Mouse (Mus musculus) midbrain, embryonic 16.5 days (tissue): ENCODE measurements around the gene Wdr44. TPM values are rescaled to one million over a fixed set of nuclear protein-coding genes. Genes with fewer than 3 reads are reported as not detected.
"Not testable (repeated sequence)": the region's sequence is repeated elsewhere in the genome, so short reads cannot be mapped to it uniquely, and the experiment has no call there.

Source experiments
- ATAC-seq: fragments of 200-750 bp; cut with Nextera tagmentation; 2 replicates; pipeline ENCODE4 v1.8.0; 2017; ENCODE audit warnings: moderate TSS enrichment
- H3K27ac ChIP-seq: fragments of 300-500 bp; sonication (generic); 2 replicates; pipeline ENCODE4 v1.5.1; 2014; ENCODE audit warnings: mild to moderate bottlenecking, low read length, mixed read lengths
- H3K27me3 ChIP-seq: fragments of 300-500 bp; sonication (generic); 2 replicates; pipeline ENCODE4 v1.6.1; 2014; ENCODE audit warnings: low read depth, low read length, mixed read lengths; ENCODE audit not compliant: control insufficient read depth, insufficient read depth
- H3K36me3 ChIP-seq: fragments of 300-500 bp; sonication (generic); 2 replicates; pipeline ENCODE4 v1.6.1; 2014; ENCODE audit warnings: mild to moderate bottlenecking, low read length, moderate library complexity, mixed read lengths; ENCODE audit not compliant: control insufficient read depth, insufficient read depth
- H3K4me1 ChIP-seq: fragments of 300-500 bp; sonication (generic); 2 replicates; pipeline ENCODE4 v1.6.1; 2014; ENCODE audit warnings: mild to moderate bottlenecking, low read length, mixed read lengths; ENCODE audit not compliant: control insufficient read depth, insufficient read depth
- H3K4me2 ChIP-seq: fragments of 300-500 bp; sonication (generic); 2 replicates; pipeline ENCODE4 v1.6.1; 2014; ENCODE audit warnings: mild to moderate bottlenecking, low read length, mixed read lengths
- H3K4me3 ChIP-seq: fragments of 300-500 bp; sonication (generic); 2 replicates; pipeline ENCODE4 v1.5.1; 2014; ENCODE audit warnings: low read depth, mild to moderate bottlenecking, low read length, moderate library complexity, mixed read lengths
- H3K9ac ChIP-seq: fragments of 300-500 bp; sonication (generic); 2 replicates; pipeline ENCODE4 v1.6.1; 2014; ENCODE audit warnings: low read depth, low read length, mixed read lengths
- H3K9me3 ChIP-seq: fragments of 300-500 bp; sonication (generic); replicated peaks from 2 replicates; pipeline ENCODE4 v1.6.1; 2014; ENCODE audit warnings: mild to moderate bottlenecking, low read length, mixed read lengths; ENCODE audit not compliant: control insufficient read depth, poor library complexity, severe bottlenecking
- WGBS: fragments of 180-500 bp; shearing (Covaris S2); extraction: QIAGEN DNeasy Blood & Tissue Kit; methylation state at CpG from one replicate; pipeline ENCODE4 v1.1.7; 2014; 5-methylcytosine and 5-hydroxymethylcytosine counted together
- polyA plus RNA-seq: library from polyadenylated mRNA; unstranded; fragments of >200 nt; fragmentation: Nextera tagmentation; extraction: Ambion mirVana; gene quantifications from 2 replicates; pipeline ENCODE4 v1.2.1, GENCODE M21; 2015

Gene Wdr44
- polyA plus RNA-seq, 1 experiment from 2014 or later: 17.5 TPM

DNA sequence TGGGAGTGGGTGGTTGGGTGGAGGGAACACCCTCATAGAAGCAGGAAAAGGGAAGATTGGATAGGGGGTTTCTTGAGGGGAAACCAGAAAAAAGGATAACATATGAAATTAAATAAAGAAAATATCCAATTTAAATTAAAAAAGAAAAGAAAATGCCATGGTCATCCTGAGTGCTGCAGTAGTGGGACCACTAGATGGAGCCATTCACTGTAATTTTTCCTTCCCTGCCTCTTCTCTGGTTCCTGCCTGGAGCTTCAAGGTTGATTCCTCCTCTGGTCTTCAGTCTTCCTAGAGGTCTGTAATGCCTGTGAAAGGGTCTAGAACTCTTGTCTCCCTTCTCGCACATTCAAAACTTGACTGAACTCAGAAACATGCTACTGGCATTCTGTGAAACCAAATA, 120.4 kb downstream of the Wdr44 start:
- not testable (repeated sequence) for H3K36me3 ChIP-seq, H3K4me1 ChIP-seq, H3K27me3 ChIP-seq, H3K4me3 ChIP-seq, H3K9me3 ChIP-seq, H3K4me2 ChIP-seq, H3K9ac ChIP-seq, ATAC-seq, H3K27ac ChIP-seq
- 76% methylated on average over 1 of the region's 1 CpGs for WGBS

DNA sequence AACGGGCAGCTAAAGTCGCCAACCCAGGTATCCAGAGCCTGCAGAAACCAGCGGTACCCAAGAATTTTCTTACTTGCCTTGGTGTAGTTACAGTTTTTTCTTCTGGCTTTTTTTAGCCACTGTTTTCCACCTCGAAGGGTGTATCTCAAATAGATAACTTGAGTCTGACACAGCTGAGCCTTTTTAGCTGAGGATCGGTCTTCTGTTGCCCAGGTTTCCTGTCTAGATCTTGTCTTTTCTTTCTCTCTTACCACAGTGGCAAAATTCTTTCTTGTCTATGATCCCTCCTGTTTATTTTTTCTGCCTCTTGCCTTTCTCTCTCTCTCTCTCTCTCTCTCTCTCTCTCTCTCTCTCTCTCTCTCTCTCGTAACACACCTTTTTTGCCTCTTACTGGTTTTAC, 130.0 kb downstream of the Wdr44 start:
- H3K27me3 ChIP-seq, ATAC-seq, H3K27ac ChIP-seq, H3K36me3 ChIP-seq, H3K4me2 ChIP-seq, H3K4me3 ChIP-seq, H3K9me3 ChIP-seq, H3K9ac ChIP-seq, H3K4me1 ChIP-seq: not testable (repeated sequence)
- 91% methylated on average over 6 of the region's 6 CpGs for WGBS

DNA sequence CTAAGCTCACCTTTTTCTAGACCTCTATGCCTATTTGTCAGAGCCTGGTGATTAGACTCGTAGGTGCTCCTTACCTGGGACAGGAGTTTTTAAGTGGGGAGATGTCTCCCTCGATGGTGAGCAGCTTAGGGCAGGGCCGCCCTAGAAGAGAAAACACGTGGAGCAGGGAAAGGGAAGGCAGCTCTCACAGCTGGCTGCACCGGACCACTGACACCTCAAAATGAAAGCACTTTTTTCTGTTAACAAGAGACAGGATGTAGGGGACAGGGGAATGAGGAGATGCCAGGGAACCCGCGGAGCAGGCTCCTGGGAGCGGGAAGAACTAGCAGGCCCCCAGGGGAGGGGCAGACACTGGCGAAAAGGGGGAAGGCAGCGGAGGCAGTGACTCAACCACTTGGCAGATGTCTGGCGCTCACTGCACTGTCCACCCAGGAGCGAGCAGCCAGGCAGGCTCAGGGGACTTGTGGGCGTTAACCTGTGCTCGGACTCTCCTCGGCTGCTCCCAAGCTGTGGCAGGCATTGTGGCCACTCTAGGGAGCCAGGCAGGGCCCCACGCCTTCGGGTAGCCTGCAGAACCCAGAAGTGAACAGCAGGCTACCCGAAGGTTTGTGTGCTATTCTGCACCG, 130.7 kb downstream of the Wdr44 start:
- H3K4me3 ChIP-seq: no peak overlapping the region
- no peak overlapping the region for H3K4me2 ChIP-seq
- H3K27ac ChIP-seq: no peak overlapping the region
- H3K4me1 ChIP-seq: no peaks in the 10 kb centered on the region
- ATAC-seq: no peak
- H3K27me3 ChIP-seq: no peaks in the 10 kb centered on the region
- WGBS: 70% methylated on average over 19 of the region's 19 CpGs
- H3K9ac ChIP-seq: no peak overlapping the region
- H3K9me3 ChIP-seq: no peaks in the 10 kb centered on the region
- no peaks in the 10 kb centered on the region for H3K36me3 ChIP-seq

DNA sequence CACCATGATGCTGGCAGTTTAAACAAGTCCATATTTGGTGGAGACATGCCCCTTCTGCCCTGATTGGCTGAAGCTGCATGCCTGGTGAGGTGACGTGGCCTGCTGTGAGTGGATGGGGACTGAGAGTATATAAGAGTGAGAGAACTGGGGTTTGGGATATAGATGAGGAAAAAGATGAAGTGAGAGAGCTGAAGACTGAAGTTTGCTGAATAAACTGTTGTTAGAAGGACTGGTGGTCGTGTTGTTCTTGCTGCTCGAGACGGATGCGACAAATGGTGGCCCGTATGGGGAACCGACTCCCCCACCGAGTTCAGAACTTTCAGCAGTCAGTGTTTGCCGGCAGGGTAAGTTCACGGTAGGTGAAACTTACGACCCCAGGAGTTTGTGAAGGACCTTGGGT, 140.9 kb downstream of the Wdr44 start:
- not testable (repeated sequence) for H3K4me1 ChIP-seq, H3K9me3 ChIP-seq, ATAC-seq, H3K9ac ChIP-seq, H3K27me3 ChIP-seq, H3K36me3 ChIP-seq, H3K4me3 ChIP-seq, H3K4me2 ChIP-seq, H3K27ac ChIP-seq
- 90% methylated on average over 11 of the region's 11 CpGs for WGBS

DNA sequence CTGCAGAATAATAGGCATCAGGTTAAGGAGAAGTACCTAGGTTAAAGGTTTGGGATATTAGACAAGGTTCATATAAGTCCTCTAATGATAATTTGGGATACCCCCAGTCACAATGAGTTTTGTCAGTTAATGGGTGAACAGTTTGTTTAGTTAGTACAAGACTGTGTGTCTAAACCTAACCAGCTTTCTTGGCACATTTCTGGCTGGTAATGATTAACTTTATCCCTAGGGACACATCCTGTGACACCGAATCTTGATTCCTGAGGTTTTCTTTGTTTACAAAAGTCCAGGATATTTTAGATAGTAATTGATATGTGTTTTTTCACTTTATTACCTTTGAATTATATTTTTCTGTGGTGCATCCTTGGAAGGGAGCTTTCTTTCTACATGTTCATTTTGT, 148.1 kb downstream of the Wdr44 start:
- Histone ChIP-seq H3K9ac (no peak overlapping the region), H3K4me3 (no peak overlapping the region), H3K27me3 (no peaks in the 10 kb centered on the region), H3K4me1 (no peaks in the 10 kb centered on the region), H3K9me3 (no peaks in the 10 kb centered on the region), H3K27ac (no peak overlapping the region), H3K36me3 (no peaks in the 10 kb centered on the region), H3K4me2 (no peak overlapping the region)
- no peak for ATAC-seq
- 84% methylated on average over 1 of the region's 1 CpGs for WGBS

Other genes starting within 250 kb of the Wdr44 start
- not detected in 2 replicates for gene Gm4907, start 189.5 kb downstream of the Wdr44 start, polyA plus RNA-seq